Mouse (Mus musculus): ENCODE results near the gene Dnase2a. TPM values are rescaled to one million over a fixed set of nuclear protein-coding genes. Genes with fewer than 3 reads are reported as not detected.

Gene Dnase2a
- 14.5 and 50.4 TPM in 2 replicates for polyA plus RNA-seq (2012; ENCODE audit: low replicate concordance)

DNA sequence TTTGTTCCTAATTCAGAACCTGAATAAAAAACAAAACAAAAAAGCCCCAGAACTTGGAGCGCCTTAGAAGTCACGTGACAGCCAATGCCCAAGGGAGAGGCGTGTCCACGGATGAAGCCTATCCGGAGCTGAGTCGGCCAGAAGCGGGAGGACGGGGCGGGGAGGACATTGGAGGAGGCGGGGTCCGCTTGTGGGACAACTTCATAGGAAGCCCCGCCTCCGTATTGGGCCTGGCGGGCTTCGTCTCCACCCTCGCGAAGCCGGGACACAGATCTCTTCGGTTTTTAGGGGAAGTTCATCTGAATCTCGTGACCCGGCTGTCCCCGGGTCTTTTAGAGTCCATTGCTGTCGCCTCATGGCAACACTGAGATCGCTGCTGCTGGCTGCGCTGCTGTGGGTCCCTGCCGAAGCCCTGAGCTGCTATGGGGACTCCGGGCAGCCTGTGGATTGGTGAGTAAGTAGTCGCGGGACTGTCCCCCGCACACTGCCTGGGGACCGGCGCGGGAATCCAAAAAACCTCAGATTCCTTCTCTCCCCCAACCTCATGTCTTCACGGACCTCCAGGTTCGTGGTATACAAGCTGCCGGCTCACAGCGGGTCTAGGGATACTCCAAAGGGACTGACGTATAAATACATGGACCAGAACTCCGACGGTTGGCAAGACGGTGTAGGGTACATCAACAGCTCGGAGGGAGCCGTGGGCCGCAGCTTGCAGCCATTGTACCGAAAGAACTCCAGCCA, at the start of gene Dnase2a:
Dnase2a (plus strand) TSS at position 140 of the 741 bp plus-strand sequence.

DNA sequence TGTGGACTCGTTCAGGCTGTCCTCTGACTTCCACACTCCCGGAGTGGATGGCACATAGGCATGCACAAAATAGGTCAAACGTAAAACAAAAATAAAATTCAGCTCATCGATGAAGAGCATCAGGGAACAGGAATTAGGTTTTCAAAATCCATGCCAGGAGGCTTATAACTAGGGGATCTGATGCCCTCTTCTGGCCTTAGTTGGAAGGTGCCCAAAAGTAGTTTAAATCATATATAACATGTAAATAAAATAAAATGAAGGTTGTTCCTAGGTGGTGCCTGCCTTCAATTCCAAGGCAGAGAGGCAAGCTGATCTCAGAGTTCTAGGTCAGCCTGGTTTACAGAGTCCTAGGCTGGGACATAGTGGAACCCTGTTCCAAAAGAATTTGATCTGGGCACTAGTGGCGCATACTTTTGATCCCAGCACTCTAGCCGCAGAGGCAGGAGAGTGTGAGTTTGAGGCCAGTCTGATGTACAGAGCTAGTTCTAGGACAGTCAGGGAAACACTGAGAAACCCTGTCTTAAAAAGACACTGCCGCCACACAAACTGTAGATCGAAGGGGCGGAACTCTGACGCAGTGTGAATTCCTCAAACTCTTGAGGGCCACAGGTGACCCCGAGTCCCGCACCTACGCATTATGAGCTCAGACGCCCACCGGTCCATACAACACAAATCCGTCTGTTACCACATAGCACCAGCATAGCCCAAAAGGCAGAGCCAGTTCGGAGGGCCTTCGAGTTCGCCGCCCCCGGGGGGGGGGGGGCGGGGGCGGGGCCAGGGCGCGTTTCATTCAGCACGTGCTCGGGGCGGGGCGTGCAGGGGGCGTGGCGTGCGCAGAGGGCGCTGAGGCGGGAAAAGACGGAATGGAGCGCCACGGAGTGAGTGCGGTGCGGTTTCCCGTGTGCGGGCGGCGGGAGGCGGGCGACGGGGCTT, 36.7 kb upstream of the Dnase2a start, which contains the start of gene Syce2:
Syce2 (plus strand) TSS at position 736 of the 933 bp plus-strand sequence.

DNA sequence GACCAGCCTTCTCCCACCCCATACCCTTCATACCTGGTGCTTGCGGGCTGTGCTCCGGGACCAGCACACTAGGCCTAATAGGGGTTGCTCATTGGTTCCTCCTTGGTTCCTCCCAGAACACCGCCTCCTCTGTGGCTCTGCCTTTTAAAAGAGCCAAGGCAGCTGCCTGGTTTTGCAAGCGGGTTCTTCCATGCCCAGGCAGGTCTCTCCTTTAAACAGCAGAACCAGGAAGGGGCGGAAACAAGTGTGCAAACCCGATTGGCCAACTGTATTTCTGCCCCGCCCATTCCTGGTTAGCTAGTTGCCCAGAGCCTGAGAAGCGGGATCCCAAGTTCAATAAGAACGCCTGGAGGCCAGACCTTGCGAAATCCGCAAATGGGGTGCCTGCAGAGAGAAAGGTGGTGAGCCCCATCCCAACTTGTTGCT, 14.6 kb upstream of the Dnase2a start, which contains the start of gene Gcdh:
Gcdh (minus strand) TSS at position 213 of the 426 bp plus-strand sequence.

DNA sequence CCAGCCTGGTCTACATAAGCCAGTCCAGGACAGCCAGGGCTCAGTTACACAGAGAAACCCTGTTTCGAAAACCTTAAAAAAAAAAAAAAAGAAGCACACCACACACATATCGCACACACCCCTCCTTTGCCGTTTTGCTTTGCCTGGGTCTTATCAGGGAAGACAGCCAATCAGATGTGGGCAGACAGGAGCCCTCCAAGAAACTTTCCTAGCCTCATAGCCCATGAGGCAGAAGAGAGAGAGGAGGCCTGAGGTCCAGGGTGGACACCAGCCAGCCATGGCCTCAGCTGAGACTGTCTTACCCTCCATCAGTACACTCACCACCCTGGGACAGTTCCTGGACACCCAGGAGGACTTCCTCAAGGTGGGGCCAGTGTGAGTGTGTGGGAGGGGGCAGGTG, 6.6 kb upstream of the Dnase2a start, which contains the start of gene Klf1:
Klf1 (plus strand) TSS at position 177 of the 400 bp plus-strand sequence.

DNA sequence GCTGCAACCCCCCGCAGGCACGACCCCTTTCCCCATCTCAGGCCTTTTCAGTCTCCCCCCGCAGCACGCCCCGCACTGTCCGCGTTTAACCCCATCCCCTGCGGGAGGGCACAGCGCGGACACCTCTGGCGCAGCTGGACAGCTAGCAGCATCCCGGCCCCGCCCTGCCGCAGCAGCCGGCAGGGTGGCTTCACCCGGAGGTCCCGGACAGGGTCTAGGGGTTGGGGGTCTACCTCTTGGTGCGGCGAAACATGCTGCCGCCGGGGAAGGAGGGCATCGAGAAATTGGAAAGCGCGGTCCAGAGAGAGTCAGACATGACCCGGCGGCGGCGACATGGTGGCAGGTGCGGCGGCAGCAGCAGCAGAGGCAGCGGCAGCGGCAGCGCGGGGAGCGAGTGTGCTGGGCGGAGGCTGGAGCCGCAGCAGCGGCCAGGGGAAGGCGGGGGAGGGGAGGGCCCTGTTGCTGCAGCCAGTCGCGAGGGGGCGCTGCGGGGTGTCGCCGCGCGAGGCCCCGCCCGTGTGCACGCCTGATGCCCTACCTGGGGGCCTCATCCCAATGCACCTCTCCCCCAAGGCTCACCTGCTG, 28.7 kb downstream of the Dnase2a start, which contains the start of gene Mast1:
Mast1 (minus strand) TSS at position 398 of the 585 bp plus-strand sequence.

DNA sequence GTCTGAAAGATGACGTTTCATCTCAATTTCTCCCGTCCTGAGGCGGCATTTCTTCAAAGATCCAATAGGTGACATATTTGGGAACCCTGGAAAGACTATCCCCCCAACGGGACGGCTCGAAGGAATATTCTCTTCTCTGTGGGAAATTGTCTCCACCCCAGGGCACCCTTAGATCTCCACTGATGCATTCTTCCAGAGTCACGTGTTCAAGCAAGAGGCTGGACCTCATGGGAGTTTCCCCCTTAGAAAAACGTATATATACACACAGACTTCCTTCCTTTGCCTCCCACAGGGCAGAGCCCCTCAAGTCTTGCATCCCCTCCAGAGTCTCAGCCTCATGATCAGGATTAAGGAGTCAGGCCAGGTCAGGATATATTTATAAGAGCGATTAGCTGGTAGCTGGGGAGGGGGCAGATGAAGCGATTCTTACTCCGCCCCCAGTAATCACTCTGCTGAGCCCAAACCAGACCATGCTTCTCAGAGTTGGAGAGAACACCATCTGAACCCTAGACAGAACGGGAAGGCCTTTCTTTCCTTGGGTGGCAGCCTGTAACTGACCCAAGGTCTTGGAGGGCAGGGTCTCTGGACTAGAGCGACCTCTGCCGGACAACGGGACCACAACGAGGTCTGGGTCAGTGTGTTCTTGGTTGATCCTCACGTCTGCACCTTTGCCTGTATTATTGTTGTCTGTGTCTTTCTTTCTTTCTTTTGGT, 38.3 kb downstream of the Dnase2a start, which contains the start of gene Rtbdn:
Rtbdn (plus strand) TSS at position 464 of the 713 bp plus-strand sequence.

DNA sequence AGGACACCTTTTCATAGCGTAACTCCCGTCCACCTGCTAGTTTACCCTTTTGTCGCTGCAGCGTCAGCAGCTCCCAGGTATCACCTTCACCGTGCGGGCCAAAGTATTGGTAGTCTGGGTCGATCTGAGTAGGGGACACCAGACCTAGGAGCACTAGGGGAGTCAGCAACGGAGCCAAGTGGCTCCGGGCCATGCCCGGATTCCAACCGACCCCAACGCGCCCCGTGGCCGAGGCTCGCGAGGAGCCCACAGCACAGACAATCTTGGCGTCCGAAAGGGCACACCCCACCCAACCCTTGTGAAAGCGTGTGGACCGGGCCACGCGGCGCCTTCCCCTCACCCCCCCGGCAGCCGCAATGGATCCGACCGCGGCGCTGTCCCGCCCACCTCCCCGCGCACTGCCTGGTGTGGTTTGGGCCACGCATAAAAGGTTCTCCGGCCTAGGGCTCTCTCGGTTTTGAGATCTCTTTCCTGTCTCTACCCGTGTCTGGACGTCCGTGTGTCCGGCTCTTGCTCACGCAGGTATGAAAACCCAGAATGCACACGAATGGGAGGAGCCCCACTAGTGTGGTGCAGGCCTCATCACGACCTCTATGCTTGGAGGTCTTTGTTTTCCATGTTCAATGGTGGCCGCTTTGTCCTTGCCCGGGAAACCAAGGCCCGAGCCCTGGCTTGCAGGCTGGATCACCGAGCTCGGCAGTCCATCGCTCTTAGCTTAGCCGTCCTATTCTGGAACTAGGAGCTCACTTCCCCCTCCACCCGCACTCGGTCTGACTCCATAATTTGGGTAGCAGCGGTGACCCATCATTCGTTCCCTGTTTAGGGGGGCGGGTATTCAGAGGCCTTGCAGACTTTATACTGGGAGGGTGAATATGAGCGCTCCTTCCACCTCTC, 61.1 kb downstream of the Dnase2a start, which contains the start of the genes Gm49661, Prdx2 and Rnaseh2a:
Gm49661 (minus strand) TSS at position 193 of the 894 bp plus-strand sequence.
Prdx2 (plus strand) TSS at position 347 of the 894 bp plus-strand sequence.
Rnaseh2a (minus strand) TSS at position 527 of the 894 bp plus-strand sequence.

Other genes starting within 250 kb of the Dnase2a start
- 84.4 and 161 TPM in 2 replicates for gene Ier2, start 245.7 kb upstream of the Dnase2a start, polyA plus RNA-seq (2012; ENCODE audit: low replicate concordance)
- 263 and 316 TPM in 2 replicates for gene Trmt1, start 222.3 kb upstream of the Dnase2a start, polyA plus RNA-seq (2012; ENCODE audit: low replicate concordance)
- 145 and 272 TPM in 2 replicates for gene Nacc1, start 220.7 kb upstream of the Dnase2a start, polyA plus RNA-seq (2012; ENCODE audit: low replicate concordance)
- 190 and 269 TPM in 2 replicates for gene Lyl1, start 207.1 kb upstream of the Dnase2a start, polyA plus RNA-seq (2012; ENCODE audit: low replicate concordance)
- 27.2 and 30.1 TPM in 2 replicates for gene G430095P16Rik, start 185.6 kb upstream of the Dnase2a start, polyA plus RNA-seq (2012; ENCODE audit: low replicate concordance)
- gene Nfix, start 108.2 kb upstream of the Dnase2a start, polyA plus RNA-seq (2012; ENCODE audit: low replicate concordance) = 88.8 and 111 TPM in 2 replicates
- gene Dand5, start 85.7 kb upstream of the Dnase2a start, polyA plus RNA-seq (2012; ENCODE audit: low replicate concordance) = 1.6 and 2.0 TPM in 2 replicates
- gene Gadd45gip1, start 77.0 kb upstream of the Dnase2a start, polyA plus RNA-seq (2012; ENCODE audit: low replicate concordance) = 50.6 and 92.7 TPM in 2 replicates
- 1,135 and 1,429 TPM in 2 replicates for gene Rad23a, start 67.9 kb upstream of the Dnase2a start, polyA plus RNA-seq (2012; ENCODE audit: low replicate concordance)
- gene Calr, start 61.6 kb upstream of the Dnase2a start, polyA plus RNA-seq (2012; ENCODE audit: low replicate concordance) = 243 and 806 TPM in 2 replicates
- gene Farsa, start 51.6 kb upstream of the Dnase2a start, polyA plus RNA-seq (2012; ENCODE audit: low replicate concordance) = 41.5 and 103 TPM in 2 replicates
- gene Syce2, start 36.4 kb upstream of the Dnase2a start, polyA plus RNA-seq (2012; ENCODE audit: low replicate concordance) = 58.0 and 82.4 TPM in 2 replicates
- 47.9 and 84.2 TPM in 2 replicates for gene Gcdh, start 14.6 kb upstream of the Dnase2a start, polyA plus RNA-seq (2012; ENCODE audit: low replicate concordance)
- gene Klf1, start 6.6 kb upstream of the Dnase2a start, polyA plus RNA-seq (2012; ENCODE audit: low replicate concordance) = 1,095 and 1,669 TPM in 2 replicates
- 0.66 and 1.1 TPM in 2 replicates for gene Mast1, start 28.8 kb downstream of the Dnase2a start, polyA plus RNA-seq (2012; ENCODE audit: low replicate concordance)
- not detected in 2 replicates for gene Rtbdn, start 38.4 kb downstream of the Dnase2a start, polyA plus RNA-seq (2012; ENCODE audit: low replicate concordance)
- not detected in 2 replicates for gene Gm49661, start 60.9 kb downstream of the Dnase2a start, polyA plus RNA-seq (2012; ENCODE audit: low replicate concordance)
- gene Prdx2, start 61.0 kb downstream of the Dnase2a start, polyA plus RNA-seq (2012; ENCODE audit: low replicate concordance) = 98.3 and 368 TPM in 2 replicates
- gene Rnaseh2a, start 61.2 kb downstream of the Dnase2a start, polyA plus RNA-seq (2012; ENCODE audit: low replicate concordance) = 523 and 1,249 TPM in 2 replicates
- 244 and 401 TPM in 2 replicates for gene Junb, start 70.2 kb downstream of the Dnase2a start, polyA plus RNA-seq (2012; ENCODE audit: low replicate concordance)
- gene Hook2, start 82.0 kb downstream of the Dnase2a start, polyA plus RNA-seq (2012; ENCODE audit: low replicate concordance) = 8.4 and 10.8 TPM in 2 replicates
- 0.15 TPM in 1 of 2 replicates, not detected in the other for gene Best2, start 106.0 kb downstream of the Dnase2a start, polyA plus RNA-seq (2012; ENCODE audit: low replicate concordance)
- gene Asna1, start 116.7 kb downstream of the Dnase2a start, polyA plus RNA-seq (2012; ENCODE audit: low replicate concordance) = 115 and 306 TPM in 2 replicates
- gene Trir, start 118.3 kb downstream of the Dnase2a start, polyA plus RNA-seq (2012; ENCODE audit: low replicate concordance) = 189 and 354 TPM in 2 replicates
- gene Tnpo2, start 128.4 kb downstream of the Dnase2a start, polyA plus RNA-seq (2012; ENCODE audit: low replicate concordance) = 9.4 and 25.7 TPM in 2 replicates
- gene Fbxw9, start 151.5 kb downstream of the Dnase2a start, polyA plus RNA-seq (2012; ENCODE audit: low replicate concordance) = 8.5 and 14.5 TPM in 2 replicates
- gene Gm5741, start 159.4 kb downstream of the Dnase2a start, polyA plus RNA-seq (2012; ENCODE audit: low replicate concordance) = not detected in 2 replicates
- gene Dhps, start 163.2 kb downstream of the Dnase2a start, polyA plus RNA-seq (2012; ENCODE audit: low replicate concordance) = 54.9 and 75.7 TPM in 2 replicates
- 2.5 and 39.0 TPM in 2 replicates for gene Wdr83os, start 172.2 kb downstream of the Dnase2a start, polyA plus RNA-seq (2012; ENCODE audit: low replicate concordance)
- 6.1 and 19.9 TPM in 2 replicates for gene Wdr83, start 172.7 kb downstream of the Dnase2a start, polyA plus RNA-seq (2012; ENCODE audit: low replicate concordance)
- gene Man2b1, start 174.7 kb downstream of the Dnase2a start, polyA plus RNA-seq (2012; ENCODE audit: low replicate concordance) = 2.8 and 9.6 TPM in 2 replicates
- 0.08 TPM in 1 of 2 replicates, not detected in the other for gene Zfp791, start 214.5 kb downstream of the Dnase2a start, polyA plus RNA-seq (2012; ENCODE audit: low replicate concordance)
- gene Cks1brt, start 243.4 kb downstream of the Dnase2a start, polyA plus RNA-seq (2012; ENCODE audit: low replicate concordance) = not detected in 2 replicates

Measured in leukemia stem cell, adult 10-12 weeks (primary cell).